Mouse (Mus musculus) gastrocnemius, postnatal 14 days (tissue): ENCODE measurements around the gene Dync2li1. TPM values are rescaled to one million over a fixed set of nuclear protein-coding genes. Genes with fewer than 3 reads are reported as not detected.

Source experiments
- DNase-seq: peaks from one replicate; pipeline ENCODE4 v3.0.0; 2021; ENCODE audit warnings: mixed read lengths
- intact Hi-C: fragments of 180-260 bp; cut with DNase I; formaldehyde crosslinking; loops from one replicate; pipeline ENCODE4 v1.15.1; 2025; ENCODE audit warnings: low total_unique reads
- long read RNA-seq, 2 experiments: library from polyadenylated mRNA; stranded (forward); transcript quantifications; one replicate each; pipeline ENCODE4 v2.0.0; 2021
- total RNA-seq, 2 experiments: library from RNA; stranded (reverse); gene quantifications; 2 replicates each; pipeline ENCODE4 v1.2.3; 2021

Gene Dync2li1
- total RNA-seq = 1 to 10 TPM; 3.1 to 3.5 TPM
- long read RNA-seq, experiment 1, partial matches to known transcripts = 0 of 3 reads
- long read RNA-seq, experiment 1, other reads (novel, unspliced or antisense) = 0 of 3 reads
- long read RNA-seq, experiment 2, transcript Dync2li1-201 (13 exons, 1,354 nt) = major isoform, 5 of 5 reads
- long read RNA-seq, experiment 2, partial matches to known transcripts = 0 of 5 reads
- long read RNA-seq, experiment 2, other reads (novel, unspliced or antisense) = 0 of 5 reads

DNA sequence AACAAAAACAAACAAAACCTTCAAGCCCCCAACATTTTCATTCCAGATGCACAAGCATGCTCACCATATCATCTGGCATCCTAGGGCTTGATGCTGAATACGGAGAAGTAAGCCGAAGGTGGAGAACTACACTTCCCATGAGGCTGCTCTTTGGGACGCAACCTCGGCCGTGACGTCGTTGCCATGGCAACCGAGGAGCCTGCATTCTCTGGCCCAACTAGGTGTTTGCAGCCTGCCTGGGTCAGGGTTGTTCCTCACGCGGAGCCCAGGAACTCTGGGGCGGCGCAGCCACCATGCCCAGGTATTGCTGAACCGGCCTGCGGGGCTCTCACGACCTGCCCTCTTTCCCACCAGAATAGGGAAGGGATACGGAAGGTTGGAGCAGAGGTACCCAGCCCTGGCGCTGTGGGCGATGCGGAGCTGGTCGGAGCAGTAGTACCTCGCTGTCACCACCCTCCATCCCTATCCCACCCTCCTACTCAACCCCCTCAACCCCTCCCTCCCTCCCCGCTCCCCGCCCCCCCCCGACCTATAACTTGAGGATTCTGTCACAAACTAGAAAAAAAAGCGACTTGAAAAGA lies at the start of gene Dync2li1:
Dync2li1 (plus strand) TSS at position 221 of the 581 bp plus-strand sequence.
- intact Hi-C loops = no loop called here
- peak; percentile 89 for DNase-seq

DNA sequence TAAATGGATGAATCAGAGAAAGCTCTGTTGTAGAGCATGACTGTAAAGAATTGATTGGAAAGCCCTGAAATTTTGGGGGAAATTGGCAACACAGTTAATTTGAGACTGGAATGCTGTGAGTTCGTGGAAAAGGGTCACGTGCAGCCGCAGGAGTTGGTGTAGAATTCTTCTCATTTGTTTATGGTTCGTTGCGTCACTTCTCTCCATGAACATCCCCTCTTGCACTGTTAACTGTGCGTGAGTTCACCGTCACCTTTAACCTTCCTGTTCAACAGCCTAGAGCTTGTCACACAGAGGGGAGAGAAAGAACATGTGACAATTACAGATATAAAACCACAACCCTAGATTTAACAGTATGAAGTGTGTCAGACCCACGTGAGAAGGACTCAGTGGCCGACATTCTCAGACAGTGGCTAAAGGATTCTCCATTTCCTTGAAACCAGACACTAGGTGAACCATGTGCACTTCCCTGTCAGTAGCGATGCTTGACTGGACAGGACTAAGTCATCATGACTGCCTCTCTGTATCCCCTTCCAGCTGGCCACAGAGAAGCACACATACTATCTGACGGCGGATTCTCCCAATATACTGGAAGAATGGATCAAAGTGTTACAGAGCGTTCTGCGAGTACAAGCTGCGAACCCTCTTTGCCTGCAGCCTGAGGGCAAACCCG lies 49.5 kb upstream of the Dync2li1 start:
- no peak for DNase-seq
- intact Hi-C loops = no loop called here

DNA sequence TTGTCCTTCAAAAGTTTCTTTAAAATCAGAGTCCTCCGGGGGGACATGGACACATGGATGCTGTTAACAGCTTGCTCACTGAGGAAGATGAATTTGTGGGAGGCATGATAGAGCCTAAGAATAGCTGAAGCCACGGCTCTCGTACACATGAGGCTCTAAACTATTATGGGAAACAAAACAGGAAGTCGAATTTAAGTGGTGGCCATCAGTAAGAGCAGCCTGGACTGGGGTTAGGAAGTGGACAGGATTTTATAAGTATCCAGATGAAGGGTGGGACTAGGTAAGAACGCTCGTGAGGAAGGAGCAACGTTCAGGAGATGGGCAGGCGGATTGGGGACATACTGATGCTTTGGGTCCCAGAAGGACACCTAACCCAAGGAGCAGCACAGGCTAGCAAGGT lies 47.0 kb upstream of the Dync2li1 start:
- intact Hi-C loops = no loop called here
- DNase-seq = no peak

DNA sequence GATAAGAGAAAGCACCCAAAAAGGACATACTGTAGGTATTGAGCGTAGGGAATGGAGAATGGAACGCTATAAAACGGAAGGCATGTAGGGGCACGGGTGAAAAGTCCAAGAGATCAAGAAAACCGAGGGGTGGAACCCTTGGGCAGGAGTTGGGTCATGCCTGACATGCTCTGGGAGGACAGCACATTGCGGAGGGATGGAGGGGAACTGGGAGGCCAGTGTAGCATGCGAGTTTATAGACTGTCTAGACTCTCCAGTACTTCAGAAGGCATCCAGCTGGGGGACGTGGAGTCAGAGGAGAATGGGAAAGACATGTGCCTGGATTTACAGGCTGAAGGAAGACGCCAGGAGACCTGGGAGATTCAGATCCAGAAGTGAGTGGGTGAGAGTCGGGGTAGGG lies 46.5 kb upstream of the Dync2li1 start:
- intact Hi-C loops = no loop called here
- DNase-seq = no peak

DNA sequence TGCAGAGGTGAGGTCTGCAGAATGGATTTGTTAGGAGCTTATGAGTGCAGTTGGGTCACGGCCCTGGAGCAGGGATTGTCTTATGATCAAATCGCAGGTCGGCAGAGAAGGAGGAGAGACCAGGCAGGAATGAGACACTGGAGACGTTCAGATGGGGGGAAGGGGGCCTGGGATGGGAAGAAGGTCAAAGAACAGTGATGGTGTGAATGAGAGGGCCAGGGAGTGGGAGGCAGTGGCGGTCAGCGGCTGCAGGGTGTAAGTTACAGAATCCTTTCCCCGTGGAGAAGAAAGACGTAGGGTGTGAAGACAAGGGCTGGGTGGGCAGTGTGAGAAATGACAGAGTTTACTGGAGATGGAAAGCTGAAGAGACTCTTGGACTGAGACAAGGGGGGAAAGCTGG lies 45.5 kb upstream of the Dync2li1 start:
- intact Hi-C loops = no loop called here

DNA sequence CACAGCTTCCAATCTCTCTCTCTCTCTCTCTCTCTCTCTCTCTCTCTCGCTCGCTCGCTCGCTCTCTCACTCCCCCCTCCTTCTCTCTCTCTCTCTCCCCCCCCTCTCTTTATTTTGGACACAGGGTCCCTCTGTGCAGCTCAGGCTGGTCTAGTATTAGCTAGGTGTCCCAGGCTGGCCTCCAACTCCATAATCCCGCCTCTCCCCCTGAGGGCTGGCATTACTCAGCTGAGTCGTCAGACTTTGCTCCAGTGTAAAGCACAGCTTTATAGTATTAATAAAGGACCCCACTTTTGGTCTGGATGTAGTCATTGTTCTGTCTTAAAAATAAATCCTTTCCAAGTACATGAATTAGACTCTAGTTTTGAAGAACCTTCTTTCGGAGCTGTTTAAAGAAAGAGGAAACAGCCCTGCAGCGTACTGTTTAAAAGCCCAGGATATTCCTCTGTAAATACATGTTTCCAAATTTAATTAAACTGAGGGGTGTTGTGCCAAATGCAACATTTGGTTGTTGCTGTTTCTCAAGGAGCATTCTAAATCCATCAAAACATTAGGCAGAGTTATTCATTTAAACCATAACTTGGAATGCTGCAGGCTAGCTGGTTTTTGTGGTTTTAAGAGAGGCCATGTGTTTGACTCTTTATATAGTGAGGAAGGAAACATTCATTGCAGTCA lies 44.4 kb upstream of the Dync2li1 start:
- DNase-seq = no peak
- intact Hi-C loops = no loop called here

More for the DNA sequence above, 45.5 kb upstream of the Dync2li1 start:
- DNase-seq = no peak

DNA sequence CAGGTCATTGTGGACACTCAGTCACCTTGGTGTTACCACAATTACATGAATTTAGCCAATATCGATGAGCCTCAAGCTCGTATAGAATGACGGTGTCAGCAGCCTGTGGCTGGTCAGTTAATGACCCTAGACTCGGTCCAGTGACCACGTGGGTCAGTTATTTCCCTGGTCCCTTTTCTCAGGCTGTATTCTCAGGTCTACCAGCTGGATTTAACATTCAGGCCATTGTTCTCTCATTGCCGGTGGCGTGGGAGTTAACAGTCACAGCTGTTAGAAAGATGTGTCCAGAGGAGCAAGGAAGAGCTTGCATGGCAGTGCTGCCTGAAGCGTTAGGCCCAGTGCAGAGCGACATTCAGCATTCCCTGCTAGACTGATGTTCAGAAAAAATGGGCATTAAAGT lies 42.2 kb upstream of the Dync2li1 start:
- intact Hi-C loops = no loop called here
- DNase-seq = no peak

DNA sequence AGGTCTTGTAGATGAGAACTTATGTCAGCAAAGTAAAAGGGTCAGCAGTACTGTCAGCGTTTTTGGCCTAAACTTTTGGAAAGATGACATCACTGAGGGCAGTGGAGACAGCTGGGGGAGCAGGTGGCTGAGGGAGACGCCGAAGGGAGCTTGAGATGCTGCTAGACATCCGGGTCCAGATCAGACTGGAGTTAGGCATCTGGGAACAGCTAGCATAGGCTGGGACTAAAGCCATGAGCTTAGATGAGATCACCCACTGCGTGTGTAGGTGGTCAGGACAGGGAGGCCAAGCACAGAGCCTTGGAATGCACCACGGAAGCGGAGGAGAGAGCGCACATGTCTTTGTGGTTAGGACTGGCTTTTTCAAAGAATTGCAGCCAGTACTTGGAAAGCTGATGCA lies 41.2 kb upstream of the Dync2li1 start:
- intact Hi-C loops = no loop called here
- DNase-seq = peak; percentile 61

DNA sequence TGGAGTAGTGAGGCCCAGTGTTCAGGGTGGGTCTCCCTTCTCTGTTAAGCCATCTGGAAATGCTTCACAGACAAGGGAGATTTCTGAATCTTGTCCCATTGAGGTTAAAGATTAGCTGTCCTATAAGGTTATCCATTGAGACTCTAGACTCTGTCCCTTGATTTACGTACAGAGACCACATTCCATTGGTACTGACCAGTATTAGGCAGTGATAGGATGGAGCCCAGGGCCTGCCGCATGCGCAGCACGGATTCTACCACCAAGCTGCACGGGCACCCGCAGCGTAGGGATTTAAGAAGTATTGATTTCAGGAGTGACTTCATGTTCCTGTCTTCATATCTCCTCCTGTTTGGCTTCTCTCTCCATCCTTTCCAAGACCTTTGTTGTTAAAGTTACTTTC lies 36.2 kb upstream of the Dync2li1 start:
- intact Hi-C loops = no loop called here

DNA sequence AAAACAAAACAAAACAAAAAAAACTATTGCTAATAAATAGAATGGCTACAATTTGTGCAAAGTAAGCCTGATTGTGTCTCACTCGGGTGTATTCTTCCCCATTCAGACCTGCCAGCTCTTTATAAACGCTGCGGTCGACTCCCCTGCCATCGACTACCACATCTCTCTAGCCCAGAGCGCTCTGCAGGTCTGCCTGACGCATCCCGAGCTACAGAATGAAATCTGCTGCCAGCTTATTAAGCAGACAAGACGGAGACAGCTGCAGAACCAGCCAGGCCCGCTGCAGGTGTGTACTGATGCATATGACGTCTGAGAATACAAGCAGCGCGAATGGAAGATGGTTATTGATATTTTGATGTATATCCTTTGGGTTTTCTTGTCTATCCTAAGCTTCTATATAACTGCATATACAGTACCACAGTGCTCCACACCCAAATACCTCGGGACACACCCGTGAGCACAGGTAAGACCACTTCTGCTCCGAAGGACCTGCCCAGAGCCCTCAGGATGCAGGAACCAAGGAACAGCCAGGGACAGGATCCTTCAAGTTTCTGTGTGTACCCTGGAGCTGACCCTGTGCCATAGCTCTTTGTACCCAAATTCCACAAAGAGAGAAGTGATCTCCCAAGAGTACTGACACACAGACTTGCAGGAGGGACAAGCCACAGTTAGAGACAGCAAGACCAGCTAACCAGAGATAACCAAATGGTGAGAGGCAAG lies 34.7 kb upstream of the Dync2li1 start:
- no peak for DNase-seq
- intact Hi-C loops = no loop called here

More for the DNA sequence above, 36.2 kb upstream of the Dync2li1 start:
- DNase-seq = no peak

DNA sequence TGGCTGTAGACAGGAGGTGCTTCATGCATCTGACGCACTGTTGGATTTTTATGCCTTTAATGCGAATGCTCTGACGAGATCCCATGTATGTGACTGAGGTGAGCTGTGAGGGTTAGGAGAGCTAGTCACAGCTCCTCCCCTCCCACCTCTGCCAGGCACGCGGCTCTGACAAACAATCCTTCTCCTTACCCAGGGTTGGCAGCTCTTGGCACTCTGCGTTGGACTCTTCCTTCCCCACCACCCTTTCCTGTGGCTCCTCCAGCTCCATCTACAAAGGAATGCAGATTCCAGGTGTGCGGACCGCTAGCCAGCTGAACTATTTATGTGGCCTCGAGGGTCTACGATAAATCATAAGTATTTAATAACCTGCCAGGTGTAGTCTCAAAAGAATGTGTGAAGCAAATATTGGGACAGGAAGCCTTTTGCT lies 30.3 kb upstream of the Dync2li1 start:
- no peak for DNase-seq
- intact Hi-C loops = no loop called here

DNA sequence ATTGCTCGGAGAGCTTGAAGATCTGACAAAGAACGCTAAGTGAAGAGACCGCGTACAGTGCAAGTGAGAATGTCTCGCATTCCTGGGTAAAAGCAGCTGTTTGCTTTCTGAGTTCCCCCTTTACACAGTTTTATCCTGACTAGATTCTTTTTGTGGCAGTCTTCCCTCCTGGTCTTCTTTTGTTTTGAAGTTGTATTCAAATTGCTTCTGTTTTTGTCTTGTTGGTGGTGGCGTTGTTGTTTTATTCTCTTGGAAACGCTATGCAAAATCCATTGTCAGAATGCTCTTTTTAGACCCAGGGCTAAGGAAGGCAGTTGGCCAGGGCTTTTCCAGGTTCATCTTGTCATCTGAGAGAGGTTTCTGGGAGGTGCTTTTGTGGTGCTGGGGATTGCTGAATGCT lies 29.8 kb upstream of the Dync2li1 start:
- intact Hi-C loops = no loop called here
- DNase-seq = no peak

DNA sequence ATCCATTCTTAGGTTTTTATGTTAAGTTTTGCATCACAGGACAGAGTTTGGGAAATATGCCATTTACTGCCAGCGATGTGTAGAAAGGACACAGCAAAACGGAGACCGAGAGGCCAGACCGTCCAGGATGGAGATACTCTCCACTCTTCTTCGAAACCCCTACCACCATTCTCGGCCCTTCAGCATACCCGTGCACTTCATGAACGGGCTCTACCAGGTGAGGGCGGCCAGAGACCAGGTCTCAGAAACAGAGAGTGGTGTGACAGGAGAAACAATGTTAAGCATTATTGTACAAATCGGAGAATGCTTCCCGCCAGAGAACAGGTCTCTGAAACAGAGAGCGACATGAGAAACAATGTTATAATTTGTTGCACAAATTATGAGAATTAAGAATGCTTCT lies 28.4 kb upstream of the Dync2li1 start:
- intact Hi-C loops = no loop called here
- no peak for DNase-seq

DNA sequence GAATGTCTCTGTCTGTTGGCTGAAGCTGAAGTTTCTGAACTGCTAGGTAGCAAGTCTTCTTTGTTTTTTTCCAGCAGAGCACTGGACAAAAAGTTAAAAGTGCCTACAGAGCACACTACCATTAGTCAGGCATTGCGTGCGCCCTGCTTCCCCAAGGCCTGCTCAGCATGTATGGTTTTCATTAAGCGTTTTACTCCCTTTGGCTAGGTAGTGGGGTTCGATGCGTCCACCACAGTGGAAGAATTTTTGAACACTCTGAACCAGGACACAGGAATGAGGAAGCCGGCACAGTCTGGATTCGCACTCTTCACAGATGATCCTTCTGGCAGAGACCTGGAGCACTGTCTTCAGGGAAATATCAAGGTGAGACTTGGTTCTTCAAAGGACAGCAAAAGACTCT lies 27.4 kb upstream of the Dync2li1 start:
- intact Hi-C loops = no loop called here
- no peak for DNase-seq

DNA sequence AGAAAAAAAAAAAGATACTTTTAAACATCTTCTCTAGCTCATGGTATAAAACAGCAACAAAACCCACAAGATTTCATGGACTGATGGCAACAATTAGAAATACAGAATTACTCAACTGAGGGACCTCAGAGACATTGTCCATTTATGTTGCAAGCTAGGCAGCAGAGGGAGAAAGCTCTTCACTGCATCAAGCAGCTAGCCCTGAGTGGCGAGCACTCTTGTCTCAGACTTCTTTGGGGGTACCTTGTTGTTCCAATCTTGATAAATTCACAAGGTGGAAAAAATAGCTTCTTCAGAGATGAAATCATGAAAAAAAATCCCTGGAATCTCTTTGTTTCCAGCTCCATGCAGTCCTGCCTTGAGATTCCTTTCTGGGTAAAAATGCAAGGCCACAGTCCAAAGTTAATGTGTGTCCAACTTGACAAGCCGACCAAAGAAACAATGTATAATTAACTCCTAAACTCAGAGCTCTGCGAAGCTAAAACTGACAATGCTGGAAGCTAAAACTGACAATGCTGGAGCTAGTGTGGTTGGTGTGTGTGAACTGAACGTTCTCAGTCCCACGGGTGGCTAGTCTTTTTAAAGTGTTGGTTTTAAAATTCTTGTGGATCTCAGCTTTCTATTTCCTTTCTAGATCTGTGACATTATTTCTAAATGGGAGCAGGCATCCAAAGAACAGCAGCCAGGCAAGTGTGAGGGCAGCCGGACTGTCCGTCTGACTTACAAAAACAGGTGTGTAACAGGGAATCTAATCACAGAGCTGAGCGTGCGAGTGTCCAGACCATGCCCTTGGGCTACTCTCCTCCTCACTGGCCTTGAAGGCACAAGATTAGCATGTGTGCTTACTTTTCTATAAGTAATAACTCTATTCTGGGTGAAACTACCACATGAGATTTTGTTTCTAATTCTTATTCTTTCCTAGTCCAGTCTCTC lies 26.0 kb upstream of the Dync2li1 start:
- DNase-seq = no peak
- intact Hi-C loops = no loop called here

DNA sequence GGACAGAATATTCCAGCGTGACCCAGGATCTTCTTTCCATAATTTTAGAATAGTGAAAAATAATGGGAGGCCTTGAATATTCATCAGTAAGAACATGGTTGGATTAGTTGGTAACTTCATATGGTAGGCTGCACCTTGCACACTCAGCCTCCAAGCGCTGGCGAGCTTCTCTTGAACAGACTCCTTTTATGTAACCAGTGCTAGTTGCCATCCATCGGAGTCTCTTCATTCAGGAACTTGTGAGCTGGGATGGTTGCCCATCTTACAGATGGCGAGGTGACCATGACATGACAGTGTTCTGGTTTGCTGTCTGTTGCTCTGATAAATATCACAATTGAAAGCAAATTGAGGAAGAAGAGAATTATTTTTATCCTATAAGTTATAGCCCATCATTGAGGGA lies 24.5 kb upstream of the Dync2li1 start:
- intact Hi-C loops = no loop called here
- no peak for DNase-seq

DNA sequence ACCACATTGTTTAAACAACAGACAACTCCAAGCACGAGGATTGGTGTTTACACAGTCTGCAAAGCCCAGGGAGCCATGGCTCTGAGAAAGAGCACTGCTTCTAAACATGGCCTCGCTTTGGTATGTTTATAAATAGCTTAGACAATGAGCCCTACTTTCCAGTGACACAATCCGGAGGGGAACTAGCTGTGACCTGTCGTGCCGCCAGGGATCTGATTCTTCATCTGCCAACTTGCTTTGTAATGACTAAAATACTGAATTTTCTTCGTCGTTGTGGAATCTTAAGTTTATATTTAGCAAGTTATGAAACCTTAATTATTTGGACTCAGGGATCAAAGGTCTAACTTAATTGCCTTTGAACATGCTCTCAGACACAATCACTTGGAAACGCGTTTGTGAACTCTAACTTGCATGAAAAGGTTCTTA lies 23.1 kb upstream of the Dync2li1 start:
- intact Hi-C loops = no loop called here
- DNase-seq = no peak

DNA sequence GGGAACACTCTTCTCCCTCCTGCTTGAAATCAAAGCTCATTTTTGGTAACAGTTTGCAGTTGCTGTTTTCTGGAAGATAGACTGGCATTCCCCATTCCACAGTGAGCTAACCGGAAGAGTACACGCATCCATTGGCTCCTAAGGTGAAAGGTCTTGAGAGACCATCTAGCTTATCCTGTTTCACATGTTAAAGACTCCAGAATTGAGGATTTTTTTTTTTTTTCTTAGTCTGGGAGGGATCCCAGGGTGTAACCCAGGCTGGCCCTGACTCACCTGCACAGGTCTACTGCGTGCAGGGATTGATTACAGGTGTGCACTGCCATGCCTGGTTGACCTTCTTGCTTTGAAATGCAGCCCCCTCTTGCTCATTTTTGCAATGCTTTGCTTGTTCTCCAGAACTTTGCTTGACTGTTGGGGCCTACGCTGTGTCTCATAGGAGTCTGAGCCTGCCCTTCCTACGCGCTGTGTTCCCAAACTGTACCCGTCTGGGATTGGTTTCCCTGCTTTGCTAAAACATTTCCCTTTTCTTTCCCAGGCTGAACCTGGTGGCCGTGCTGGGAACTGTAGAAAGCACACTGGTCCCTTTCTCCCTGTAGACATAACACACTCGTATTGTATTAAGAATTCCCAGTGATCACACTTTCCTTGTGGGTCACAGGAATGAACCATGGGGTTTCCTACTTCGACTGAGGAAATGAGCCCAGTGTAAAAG lies 22.4 kb upstream of the Dync2li1 start:
- no peak for DNase-seq
- intact Hi-C loops = no loop called here
